Mouse (Mus musculus) kidney, postnatal 0 days (tissue): ENCODE results near the gene Carmil1. TPM values are rescaled to one million over a fixed set of nuclear protein-coding genes. Genes with fewer than 3 reads are reported as not detected.

Source experiments
- ATAC-seq: fragments of 200-750 bp; cut with Nextera tagmentation; replicated peaks from 2 replicates; pipeline ENCODE4 v1.8.0; 2017; ENCODE audit warnings: low read depth, moderate number of reproducible peaks, moderate TSS enrichment, moderate library complexity; ENCODE audit not compliant: low FRiP score
- DNase-seq: peaks from one replicate; pipeline ENCODE4 v3.0.0-alpha.2; 2016; ENCODE audit warnings: low spot score
- H3K27ac ChIP-seq: fragments of 300-500 bp; sonication (generic); 2 replicates; pipeline ENCODE4 v1.5.1; 2014; ENCODE audit warnings: mild to moderate bottlenecking
- H3K27me3 ChIP-seq: fragments of 300-500 bp; sonication (generic); 2 replicates; pipeline ENCODE4 v1.6.1; 2014; ENCODE audit warnings: low read length, mixed read lengths; ENCODE audit not compliant: insufficient read depth
- H3K36me3 ChIP-seq: fragments of 300-500 bp; sonication (generic); 2 replicates; pipeline ENCODE4 v1.6.1; 2014; ENCODE audit warnings: low read length, mixed read lengths; ENCODE audit not compliant: insufficient read depth
- H3K4me1 ChIP-seq: fragments of 300-500 bp; sonication (generic); replicated peaks from 2 replicates; pipeline ENCODE4 v1.6.1; 2014; ENCODE audit warnings: antibody characterized with exemption, low read length, mixed read lengths; ENCODE audit not compliant: insufficient read depth
- H3K4me2 ChIP-seq: fragments of 300-500 bp; sonication (generic); 2 replicates; pipeline ENCODE4 v1.6.1; 2014; ENCODE audit warnings: mild to moderate bottlenecking, low read length, moderate library complexity, mixed read lengths
- H3K4me3 ChIP-seq: fragments of 300-500 bp; sonication (generic); replicated peaks from 2 replicates; pipeline ENCODE4 v1.5.1; 2014; ENCODE audit warnings: low read depth, low read length
- H3K9ac ChIP-seq: fragments of 300-500 bp; sonication (generic); 2 replicates; pipeline ENCODE4 v1.6.1; 2014; ENCODE audit warnings: low read depth, low read length
- H3K9me3 ChIP-seq: fragments of 300-500 bp; sonication (generic); replicated peaks from 2 replicates; pipeline ENCODE4 v1.6.1; 2016; ENCODE audit warnings: low read length, inconsistent platforms, mixed read lengths
- CTCF ChIP-seq: IDR thresholded peaks from 2 replicates; pipeline ENCODE4 v1.5.1; 2016; ENCODE audit warnings: antibody characterized with exemption, low read depth, mild to moderate bottlenecking, moderate library complexity
- WGBS: fragments of 180-500 bp; shearing (Covaris S2); extraction: QIAGEN DNeasy Blood & Tissue Kit; methylation state at CpG from one replicate; pipeline ENCODE4 v1.1.7; 2014; 5-methylcytosine and 5-hydroxymethylcytosine counted together
- polyA plus RNA-seq: library from polyadenylated mRNA; unstranded; fragments of >200 nt; fragmentation: Nextera tagmentation; extraction: Ambion mirVana; gene quantifications from 2 replicates; pipeline ENCODE4 v1.2.1, GENCODE M21; 2015

Gene Carmil1
- polyA plus RNA-seq, 1 experiment from 2014 or later: 35.4 TPM

- Histone ChIP-seq H3K9me3 (no peaks in the 10 kb centered on the region), H3K4me1 (no peaks in the 10 kb centered on the region), H3K4me2 (no peak overlapping the region), H3K36me3 (no peaks in the 10 kb centered on the region), H3K27me3 (no peaks in the 10 kb centered on the region), H3K4me3 (no peak overlapping the region), H3K9ac (no peak overlapping the region), H3K27ac (no peak overlapping the region)
- ATAC-seq: no peak
- DNase-seq: no peak
- 46% methylated on average over 2 of the region's 2 CpGs for WGBS
- no peak for TF ChIP-seq CTCF
These were observed 93.6 kb downstream of the Carmil1 start for GRCm38 (mm10) chr13:24187026-24187425.

DNA sequence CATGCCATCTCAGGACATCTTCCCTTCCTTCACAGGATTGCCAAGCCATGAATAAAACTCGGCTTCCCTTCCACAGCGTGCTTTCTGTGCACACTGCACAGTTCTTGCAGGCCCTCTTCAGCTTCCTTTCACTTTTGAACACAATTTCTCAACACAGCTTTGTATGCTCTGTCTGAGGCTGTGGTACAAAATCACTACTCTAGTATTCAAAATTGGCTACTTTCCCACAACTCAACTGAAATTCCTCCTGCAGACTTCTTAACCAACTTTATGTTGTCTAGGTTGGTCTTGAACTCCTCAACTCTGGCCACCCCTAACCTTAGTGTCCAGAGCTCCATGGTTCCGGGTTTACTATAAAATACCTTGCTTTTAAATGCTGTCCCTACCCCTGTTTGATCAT, 95.0 kb downstream of the Carmil1 start:
- Histone ChIP-seq H3K4me3 (no peak overlapping the region), H3K27ac (no peak overlapping the region), H3K4me1 (no peaks in the 10 kb centered on the region), H3K4me2 (no peak overlapping the region), H3K27me3 (no peaks in the 10 kb centered on the region), H3K36me3 (no peaks in the 10 kb centered on the region), H3K9ac (no peak overlapping the region), H3K9me3 (no peaks in the 10 kb centered on the region)
- ATAC-seq (no peak), DNase-seq (no peak)
- TF ChIP-seq CTCF: no peak
- 82% methylated on average over 3 of the region's 3 CpGs for WGBS

- Histone ChIP-seq H3K27ac (peak overlapping the region; percentile 9; the same call in 1 of the 2 replicates), H3K4me1 (no peaks in the 10 kb centered on the region), H3K9me3 (no peaks in the 10 kb centered on the region), H3K4me3 (no peak overlapping the region), H3K4me2 (no peak overlapping the region), H3K27me3 (no peaks in the 10 kb centered on the region), H3K36me3 (no peaks in the 10 kb centered on the region), H3K9ac (no peak overlapping the region)
- 35% methylated on average over 6 of the region's 6 CpGs for WGBS
- DNase-seq (peak; percentile 50), ATAC-seq (no peak)
- TF ChIP-seq CTCF: no peak
These were observed 97.7 kb downstream of the Carmil1 start for GRCm38 (mm10) chr13:24182878-24183277.

DNA sequence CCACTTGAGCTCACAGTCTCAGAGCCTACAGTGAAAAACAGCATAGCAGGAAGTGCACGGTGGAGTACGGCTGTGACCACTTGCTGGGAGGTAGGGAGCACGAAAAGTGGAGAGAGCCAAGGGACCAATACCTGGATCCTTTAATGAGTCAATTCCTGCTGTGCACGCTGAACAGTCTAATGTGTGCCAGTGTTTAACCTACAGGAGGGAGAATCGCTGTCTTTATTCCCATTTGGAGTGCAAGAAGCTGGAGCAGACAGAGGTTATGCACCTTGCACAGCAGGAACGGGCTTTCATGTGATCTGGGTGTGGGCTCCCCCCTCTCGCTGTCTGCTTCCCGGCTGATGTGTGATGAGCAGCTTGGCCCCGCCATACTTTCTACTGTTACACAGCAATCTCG, 101.1 kb downstream of the Carmil1 start:
- Histone ChIP-seq H3K27me3 (no peaks in the 10 kb centered on the region), H3K9ac (no peak overlapping the region), H3K27ac (no peak overlapping the region), H3K9me3 (no peaks in the 10 kb centered on the region), H3K4me2 (no peak overlapping the region), H3K4me3 (no peak overlapping the region), H3K4me1 (no peaks in the 10 kb centered on the region), H3K36me3 (no peaks in the 10 kb centered on the region)
- no peak for ATAC-seq
- no peak for DNase-seq
- WGBS: 85% methylated on average over 10 of the region's 10 CpGs
- TF ChIP-seq CTCF: no peak

- TF ChIP-seq CTCF: no peak
- Histone ChIP-seq H3K4me1 (no peaks in the 10 kb centered on the region), H3K4me3 (no peak overlapping the region), H3K36me3 (no peaks in the 10 kb centered on the region), H3K4me2 (no peak overlapping the region), H3K9ac (no peak overlapping the region), H3K27ac (no peak overlapping the region), H3K27me3 (no peaks in the 10 kb centered on the region), H3K9me3 (no peaks in the 10 kb centered on the region)
- DNase-seq (no peak), ATAC-seq (no peak)
- WGBS: 68% methylated on average over 5 of the region's 5 CpGs
These were observed 103.0 kb downstream of the Carmil1 start for GRCm38 (mm10) chr13:24177600-24177999.

DNA sequence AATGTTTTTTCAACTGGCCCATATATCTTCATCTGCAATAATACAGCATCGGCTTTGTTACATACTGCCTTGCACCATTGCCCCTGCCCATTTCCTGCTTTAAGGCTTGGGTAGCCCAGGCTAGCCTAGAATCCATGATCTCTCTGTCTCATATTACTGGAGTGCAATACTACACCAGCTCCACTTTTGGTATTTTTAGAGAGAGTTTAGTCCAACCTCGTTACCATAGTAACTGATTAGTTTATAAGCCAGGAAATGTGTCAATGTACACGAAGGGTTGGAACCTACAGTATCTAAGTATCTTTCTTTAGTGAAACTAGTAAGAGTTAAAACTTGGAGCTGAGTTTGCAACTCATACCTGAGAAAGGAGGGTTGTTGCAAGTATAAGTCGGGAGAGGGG, 103.8 kb downstream of the Carmil1 start:
- no peak overlapping the region for H3K9ac ChIP-seq
- H3K4me2 ChIP-seq: no peak overlapping the region
- DNase-seq: no peak
- no peaks in the 10 kb centered on the region for H3K4me1 ChIP-seq
- H3K27me3 ChIP-seq: no peaks in the 10 kb centered on the region
- ATAC-seq: no peak
- H3K27ac ChIP-seq: no peak overlapping the region
- H3K4me3 ChIP-seq: no peak overlapping the region
- 53% methylated on average over 4 of the region's 4 CpGs for WGBS
- H3K9me3 ChIP-seq: no peaks in the 10 kb centered on the region
- no peak for TF ChIP-seq CTCF
- H3K36me3 ChIP-seq: no peaks in the 10 kb centered on the region

DNA sequence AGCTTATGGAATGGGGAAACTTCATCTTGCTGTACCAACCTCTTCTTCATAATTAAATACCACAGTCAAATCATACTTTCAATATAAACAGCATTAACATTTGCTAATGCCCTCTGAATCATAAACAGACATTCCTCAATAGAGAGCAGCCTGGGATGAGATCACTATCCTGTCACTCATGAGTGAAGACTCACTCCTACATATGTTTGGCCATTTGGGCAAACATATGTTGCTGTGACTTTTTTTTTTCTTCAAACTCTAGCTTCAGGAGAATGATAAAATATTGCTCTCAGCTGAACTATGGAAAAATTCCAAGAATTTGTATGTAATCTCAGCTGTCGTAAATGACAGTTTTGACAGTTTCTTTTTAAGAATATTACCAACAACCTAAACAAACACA, 110.9 kb downstream of the Carmil1 start:
- Histone ChIP-seq H3K27ac (no peak overlapping the region), H3K4me1 (no peaks in the 10 kb centered on the region; the same call in 1 of the 2 replicates), H3K36me3 (no peaks in the 10 kb centered on the region), H3K9me3 (no peaks in the 10 kb centered on the region), H3K9ac (no peak overlapping the region), H3K27me3 (no peaks in the 10 kb centered on the region), H3K4me3 (no peak overlapping the region), H3K4me2 (no peak overlapping the region)
- no peak for TF ChIP-seq CTCF
- DNase-seq (no peak), ATAC-seq (no peak)
- WGBS: 70% methylated on average over 1 of the region's 1 CpGs
